Mouse (Mus musculus) adrenal gland, adult (tissue): ENCODE measurements around the gene B4galt7.
A peak's percentile ranks its signal among the peaks of the same experiment; 100 is the strongest.

Experiments
- DNase-seq, 2 experiments: peaks; one replicate each; pipeline ENCODE4 v3.0.0; 2022 to 2023; ENCODE audit warnings: low spot score in 1 of 2; ENCODE audit not compliant: inconsistent age in 2 of 2

B4galt7 gene

DNA sequence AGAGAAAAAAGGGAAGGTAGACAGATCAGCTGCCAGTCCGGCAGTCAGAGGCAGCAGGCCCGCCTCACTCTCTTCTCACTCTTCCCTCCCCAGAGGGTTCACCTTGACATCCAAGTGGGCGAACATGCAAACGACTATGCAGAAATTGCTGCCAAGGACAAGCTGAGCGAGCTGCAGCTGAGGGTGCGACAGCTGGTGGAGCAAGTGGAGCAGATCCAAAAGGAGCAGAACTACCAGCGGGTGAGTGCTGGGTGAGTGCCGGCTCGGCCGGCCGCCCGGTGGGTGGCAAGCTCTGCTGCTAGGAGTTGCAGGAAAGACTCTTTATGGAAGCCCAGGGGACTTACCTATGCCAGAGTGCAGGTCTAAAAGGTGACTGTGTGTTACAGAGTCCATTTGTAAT, 4.3 kb upstream of the B4galt7 start:
- DNase-seq = peak; percentile 64 to 80

DNA sequence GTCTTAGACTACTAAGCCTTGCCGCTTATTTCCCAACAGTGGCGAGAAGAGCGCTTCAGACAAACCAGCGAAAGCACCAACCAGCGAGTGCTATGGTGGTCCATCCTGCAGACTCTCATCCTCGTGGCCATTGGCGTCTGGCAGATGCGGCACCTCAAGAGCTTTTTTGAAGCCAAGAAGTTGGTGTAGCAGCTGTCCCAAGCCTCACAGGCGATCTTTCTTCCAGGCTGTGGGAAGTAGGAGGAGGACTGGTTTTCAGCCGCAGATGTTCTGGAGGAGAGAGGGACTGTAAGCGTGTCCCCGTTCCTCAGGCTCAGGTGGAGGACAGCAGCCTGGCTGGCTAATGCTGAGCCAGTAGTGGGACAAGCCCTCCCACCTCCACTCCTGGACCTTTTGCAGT, 2.9 kb upstream of the B4galt7 start:
- no peak for DNase-seq

DNA sequence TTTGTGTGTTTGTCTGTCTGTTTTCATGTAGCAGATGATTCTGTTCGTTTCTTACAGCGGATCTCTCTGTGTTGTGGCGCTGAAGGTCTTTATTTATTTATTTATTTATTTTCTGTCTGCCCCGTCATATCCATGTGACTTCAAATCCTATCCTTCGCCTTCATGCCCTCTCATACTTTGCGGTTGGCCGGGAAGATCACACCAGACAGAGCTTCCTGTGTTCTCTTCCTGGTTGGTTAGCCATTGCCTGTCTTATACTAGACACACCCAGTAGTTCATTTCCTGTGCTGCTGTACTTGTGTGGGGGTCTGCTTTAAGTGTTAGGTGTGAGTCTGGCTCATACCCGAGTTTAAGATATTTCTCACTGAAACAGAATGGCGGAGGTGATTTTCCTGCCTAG, 961 bp downstream of the B4galt7 start:
- DNase-seq = peak in 1 of 2 experiments; percentile 53

DNA sequence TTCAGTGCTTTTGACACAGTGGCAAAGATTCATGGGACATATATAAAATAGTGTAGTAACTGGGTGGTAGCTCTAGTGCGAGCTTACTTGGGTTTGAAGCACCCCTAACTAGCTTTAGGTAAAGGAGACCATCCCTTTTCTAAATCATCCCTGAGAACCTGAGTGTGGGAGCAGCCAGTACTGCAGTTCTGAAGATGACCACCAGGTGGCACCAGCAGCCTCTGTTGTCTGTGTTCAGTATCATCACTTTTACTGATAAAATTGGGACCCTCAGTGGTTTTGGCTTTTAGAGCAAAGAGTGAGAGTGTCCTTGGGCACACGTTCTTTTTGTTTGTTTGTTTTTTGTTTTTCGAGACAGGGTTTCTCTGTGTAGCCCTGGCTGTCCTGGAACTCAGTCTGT, 1.9 kb downstream of the B4galt7 start:
- DNase-seq = peak; percentile 68 to 93

DNA sequence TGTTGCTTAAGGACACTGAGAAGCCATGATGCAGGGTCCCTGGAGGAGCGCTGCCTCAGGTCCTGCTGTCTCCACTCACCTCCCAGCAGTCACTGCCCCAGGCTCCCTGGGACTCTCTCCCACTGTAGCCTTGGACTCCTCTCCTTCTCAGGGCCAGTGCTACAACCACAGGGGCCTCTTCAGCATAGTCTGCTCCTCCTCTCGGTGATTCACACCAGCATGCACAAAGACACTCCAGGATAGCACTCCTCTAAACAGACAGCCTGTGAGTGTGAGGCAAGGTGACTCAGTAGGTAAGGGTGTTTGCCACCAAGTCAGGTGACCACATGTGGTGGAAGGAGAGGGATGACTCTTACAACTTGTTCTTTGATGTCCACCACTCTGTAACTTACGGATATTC, 4.9 kb downstream of the B4galt7 start:
- DNase-seq = peak in 1 of 2 experiments; percentile 61

DNA sequence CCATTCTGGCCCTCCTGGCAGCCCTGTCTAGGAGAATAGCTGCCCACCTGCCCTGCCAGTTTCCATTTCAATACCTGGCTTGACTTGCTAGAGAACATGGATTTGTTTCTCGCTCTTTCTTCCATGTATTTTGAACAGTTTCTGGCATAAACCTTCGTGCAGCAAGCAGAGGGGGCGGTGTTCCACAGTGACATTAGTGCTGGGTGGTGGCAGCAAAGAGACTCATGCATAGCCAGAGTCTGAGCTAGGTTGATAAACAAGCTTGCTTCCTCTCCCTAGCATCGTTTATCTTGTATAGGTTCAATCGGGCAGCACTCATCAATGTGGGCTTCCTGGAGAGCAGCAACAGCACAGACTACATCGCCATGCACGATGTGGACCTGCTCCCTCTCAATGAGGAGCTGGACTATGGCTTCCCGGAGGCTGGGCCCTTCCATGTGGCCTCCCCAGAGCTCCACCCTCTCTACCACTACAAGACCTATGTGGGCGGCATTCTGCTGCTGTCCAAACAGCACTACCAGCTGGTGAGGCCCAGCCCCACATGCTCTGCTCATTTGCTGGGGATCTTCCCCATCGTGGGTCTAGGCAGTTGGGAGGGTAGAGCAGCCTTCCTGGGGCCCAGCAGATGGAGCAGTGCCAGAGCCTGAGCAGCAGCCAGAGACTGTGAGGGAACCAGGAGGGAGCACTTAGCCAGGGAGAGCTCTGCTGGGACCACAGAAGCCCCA, 7.4 kb downstream of the B4galt7 start:
- no peak for DNase-seq

DNA sequence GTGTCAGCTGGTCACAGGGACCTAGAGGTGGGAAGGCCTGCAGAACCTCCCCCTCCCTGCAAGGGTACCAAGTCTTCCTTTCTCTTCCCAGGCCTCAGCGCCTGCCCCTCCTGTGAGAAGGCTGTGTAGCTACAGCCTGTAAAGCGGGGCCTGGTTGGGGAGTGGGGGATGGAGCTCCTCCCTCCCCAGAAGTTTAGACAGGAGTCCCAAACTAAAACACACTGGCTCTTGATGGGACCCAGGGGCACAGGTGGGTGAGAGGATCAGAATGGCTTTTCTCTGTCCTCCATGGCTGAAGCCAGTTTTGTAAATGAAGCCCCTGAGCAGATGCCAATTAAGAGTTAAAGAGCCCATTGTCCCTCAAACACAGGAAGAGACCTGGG, 7.9 kb downstream of the B4galt7 start:
- peak in 1 of 2 experiments; percentile 16 for DNase-seq

DNA sequence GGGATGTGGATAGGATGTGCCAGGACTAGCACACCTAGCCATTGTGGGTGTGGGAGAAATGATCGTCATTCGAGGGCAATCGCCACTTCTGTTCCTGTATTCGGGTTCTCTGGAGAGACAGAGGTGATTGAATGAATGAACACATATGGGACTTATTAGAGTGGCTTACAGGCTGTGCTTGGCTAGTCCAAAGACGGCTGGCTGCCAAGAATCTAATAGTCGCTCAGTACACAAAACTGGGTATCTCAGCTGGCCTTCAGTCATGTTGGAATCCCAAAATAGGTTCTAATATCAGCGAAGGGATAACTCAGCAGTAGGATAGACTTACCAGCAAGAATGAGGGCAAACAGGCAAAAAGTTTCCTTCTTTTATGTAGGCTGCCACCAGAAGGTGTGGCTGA, 12.3 kb downstream of the B4galt7 start:
- DNase-seq = no peak

DNA sequence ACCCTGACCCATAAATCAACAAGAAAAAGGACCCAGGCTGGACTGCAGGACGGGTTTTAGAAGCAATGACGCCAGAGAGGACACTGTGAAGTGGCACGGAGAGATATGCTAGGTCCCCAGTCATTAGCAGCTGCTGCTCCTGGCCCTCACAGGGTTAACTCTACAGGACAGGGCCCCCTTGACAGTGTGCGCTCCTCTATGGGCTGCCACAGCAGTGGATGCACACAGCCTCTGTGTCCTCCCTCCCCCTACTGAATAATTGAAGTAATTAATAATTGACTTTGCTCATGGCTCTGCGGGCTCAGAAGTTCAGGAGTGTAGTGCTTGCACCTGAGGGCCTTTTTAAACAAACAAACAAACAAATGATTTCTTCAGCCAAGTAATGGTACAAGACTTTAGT, 13.8 kb downstream of the B4galt7 start:
- DNase-seq = no peak

DNA sequence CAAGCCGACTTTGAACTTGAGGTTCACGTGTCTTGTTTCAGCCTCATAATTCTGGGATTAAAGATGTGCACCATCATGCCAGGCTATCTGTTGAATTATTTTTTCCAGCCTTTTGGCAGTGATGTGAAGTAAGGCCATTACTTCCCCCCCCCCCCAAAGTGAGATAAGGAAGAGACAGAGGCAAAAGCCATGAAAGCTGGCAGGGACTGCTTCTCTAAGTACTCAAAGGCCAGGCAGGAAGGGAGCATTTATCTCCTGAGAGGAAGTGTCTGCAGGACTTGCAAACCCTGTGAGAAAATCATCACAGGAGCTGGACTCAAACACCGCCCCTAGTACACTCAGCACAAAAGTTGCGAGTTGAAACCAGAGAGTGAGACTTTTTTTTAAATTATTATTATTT, 19.6 kb downstream of the B4galt7 start:
- no peak for DNase-seq

DNA sequence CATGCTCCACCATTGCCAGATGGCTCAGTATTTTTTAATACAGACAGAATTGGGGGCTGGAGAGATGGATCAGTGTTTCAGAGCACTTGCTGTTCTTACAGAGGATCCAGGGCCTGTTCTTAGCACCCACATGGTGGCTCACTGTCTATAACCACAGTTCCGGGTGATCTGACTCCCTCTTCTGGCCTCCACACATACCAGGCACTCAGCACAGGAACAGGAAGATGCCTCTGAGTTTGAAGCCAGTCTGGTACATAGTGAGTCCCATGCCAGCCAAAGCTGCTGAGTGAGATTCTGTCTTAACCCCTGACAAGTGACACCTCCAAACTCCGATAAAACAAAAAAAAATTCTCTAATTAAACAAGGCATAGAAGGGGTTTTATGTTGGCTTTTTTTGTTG, 20.6 kb downstream of the B4galt7 start:
- DNase-seq = no peak

DNA sequence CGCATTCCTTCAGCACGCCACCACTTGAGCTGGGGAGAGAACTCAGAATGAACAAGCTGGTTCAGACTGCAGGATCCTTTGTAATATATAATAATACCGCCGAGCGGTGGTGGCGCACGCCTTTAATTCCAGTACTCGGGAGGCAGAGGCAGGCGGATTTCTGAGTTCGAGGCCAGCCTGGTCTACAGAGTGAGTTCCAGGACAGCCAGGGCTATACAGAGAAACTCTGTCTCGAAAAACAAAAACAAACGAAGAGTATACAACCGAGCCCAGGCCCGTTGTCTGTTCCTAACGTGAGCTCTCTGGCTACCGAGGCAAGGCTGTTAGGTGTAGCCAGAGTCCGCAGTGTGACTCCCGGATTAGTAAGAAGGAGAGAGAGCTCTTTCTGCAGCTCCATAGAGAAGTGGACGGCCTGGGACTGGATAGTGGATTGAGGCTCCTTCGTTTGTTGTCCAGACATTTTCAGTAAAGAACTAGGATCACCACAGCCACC, 22.5 kb downstream of the B4galt7 start:
- peak in 1 of 2 experiments; percentile 23 for DNase-seq

DNA sequence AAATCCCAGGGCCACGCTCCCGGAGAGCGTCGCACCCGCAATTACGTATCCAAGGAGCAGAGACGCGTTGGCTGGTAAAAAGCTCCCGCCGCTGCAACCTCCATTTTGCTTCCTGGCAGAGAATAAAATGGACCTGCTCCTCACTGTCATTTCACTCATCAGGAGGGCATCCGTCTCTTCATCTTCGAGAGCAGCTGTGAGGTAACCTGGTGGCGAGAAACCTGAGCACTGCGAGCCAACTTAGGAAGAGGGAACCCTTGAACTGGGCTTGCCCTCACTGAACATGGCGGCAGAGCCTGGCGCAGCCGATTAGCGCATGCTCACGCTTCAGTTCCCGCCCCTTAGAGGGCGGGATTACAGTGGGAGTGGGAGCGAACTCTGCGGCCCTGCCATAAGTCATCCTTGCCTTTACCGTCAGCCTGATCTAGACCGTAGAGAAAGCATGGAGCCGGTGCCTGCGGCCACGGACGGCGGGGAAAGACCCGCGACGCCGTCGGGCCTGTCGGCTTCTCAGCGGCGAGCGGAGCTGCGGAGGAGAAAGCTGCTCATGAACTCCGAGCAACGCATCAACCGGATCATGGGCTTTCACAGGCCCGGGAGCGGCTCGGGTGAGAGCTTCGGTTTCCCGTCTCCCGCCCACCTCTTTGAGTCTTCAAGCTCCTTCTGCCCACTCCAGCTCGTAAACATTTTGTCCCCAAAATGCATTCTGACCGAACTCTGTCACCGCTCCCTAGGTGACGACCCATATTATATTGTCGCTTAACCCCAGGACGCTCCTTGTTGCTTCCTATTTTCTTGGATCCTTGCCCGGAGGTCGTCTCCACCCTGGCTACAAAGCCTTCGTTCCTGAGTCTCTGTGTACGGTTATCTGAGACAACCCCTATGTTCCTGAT, 23.2 kb downstream of the B4galt7 start, which contains the start of gene Caml:
Caml (plus strand) TSS at position 357 of the 893 bp plus-strand sequence.
- DNase-seq = peak; percentile 93 to 98

DNA sequence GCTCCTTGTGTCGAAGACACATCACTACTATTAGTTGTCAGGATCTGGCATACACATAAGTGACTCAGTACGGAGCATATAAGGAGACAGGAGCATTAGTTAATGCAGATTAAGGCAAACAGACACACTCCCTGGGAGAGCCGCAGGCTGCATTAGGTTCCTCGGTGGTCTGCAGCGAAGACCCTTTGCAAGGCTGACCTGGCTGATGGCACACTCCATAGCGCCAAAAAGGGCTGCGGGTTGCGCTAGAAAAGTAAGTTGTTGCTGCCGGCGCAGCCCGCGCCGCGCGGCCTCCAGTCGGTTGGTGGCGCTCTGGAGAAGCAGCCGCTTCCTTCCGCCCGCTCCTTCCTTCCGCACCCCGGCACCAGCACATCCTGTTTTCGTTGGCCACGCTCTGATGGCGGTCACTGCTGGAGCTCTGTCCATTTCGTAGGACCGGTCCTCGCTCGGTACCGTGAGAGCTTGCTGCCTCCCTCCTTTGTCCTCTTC, 35.0 kb downstream of the B4galt7 start, which contains the start of gene Ddx46:
Ddx46 (plus strand) TSS at position 389 of the 489 bp plus-strand sequence.
- DNase-seq = peak; percentile 90 to 95

DNA sequence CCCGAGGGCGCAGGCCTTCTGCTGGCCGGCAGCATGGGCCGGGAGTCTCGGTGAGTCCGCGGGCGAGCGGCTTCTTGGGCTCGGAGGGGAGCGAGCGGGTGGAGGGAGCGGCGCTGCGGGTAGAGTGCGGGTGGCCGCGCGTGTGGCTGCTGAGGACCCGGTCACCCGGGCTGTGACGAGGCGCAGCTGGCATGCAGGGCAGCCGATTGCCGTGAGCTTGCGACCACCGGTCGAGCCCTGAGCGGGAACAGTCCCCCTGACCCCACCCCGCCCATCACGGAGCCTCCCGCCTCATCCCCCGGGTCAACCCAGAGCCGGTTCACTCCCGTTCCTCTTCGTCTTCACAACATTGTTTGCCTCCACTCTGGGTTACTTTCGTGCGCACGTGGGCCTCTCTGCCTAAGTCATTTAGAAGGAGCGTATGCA, 35.5 kb downstream of the B4galt7 start:
- no peak for DNase-seq

DNA sequence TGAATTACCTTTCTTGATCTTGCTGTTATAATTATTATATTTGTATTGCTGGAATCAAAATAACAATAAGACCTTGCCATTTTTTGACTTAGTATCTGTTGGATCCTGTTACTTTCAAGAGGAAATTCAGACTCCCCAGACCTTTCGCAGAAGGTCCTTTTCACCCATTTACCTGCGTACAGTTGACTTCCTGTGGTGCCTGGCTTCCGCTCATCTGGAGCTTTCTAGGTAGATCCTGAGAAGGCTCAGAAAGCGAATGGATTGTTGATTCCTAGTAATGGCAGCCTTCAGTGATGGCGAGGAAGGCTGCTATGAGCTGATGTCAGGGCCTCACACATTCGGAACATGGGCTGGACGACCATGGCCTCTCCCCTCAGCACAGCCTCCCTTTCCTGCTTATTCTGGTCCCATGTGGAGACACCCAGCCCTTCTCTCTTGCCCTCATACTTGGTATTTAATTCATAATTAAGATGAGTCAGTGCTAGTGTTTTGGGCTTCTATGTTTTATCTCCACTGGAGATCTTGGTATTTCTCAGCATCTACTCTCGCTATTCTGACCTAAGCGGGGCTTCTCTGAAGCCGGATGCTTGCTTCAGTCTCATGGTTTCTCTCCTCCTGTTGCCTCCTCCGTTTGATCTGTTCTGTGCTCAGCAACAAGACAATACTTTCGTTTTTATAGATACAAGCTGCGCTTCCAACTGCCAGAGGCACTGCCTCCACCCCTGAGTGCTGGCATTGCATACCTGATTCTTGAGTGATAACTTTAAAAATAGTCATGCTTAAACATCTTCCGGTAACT, 36.7 kb downstream of the B4galt7 start:
- no peak for DNase-seq

DNA sequence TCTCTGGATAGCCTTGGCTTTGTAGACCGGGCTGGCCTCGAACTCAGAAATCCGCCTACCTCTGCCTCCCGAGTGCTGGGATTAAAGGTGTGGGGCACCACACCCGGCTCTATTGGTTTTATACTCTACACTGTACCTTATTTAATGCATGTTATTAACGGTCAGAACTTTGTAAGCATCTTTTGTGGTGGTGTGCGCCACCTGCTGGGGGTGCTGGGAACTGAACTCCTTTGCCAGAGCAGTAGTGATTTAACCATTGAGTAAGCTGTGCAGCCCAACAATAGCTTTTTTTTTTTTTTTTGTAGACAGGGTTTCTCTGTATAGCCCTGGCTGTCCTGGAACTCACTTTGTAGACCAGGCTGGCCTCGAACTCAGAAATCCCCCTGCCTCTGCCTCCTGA, 40.8 kb downstream of the B4galt7 start:
- DNase-seq = peak; percentile 71 to 92

DNA sequence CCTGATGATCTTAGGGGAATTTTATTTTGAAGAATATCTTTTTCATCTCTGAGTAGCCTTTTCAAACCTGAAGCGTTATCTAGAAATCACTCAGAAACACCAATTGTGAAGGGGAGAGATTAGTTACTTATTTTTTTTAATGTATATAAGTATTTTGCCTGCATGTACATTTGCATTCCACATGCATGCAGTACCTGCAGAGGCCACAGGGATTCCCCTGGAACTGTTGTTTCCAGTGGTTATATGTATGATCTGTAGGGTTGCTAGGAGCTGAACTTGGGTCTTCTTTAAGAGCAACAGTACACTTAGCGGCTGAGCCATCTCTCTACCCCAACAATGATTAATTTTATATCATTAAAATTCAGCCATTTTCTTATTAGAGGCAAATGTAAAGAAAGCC, 44.8 kb downstream of the B4galt7 start:
- DNase-seq = no peak

DNA sequence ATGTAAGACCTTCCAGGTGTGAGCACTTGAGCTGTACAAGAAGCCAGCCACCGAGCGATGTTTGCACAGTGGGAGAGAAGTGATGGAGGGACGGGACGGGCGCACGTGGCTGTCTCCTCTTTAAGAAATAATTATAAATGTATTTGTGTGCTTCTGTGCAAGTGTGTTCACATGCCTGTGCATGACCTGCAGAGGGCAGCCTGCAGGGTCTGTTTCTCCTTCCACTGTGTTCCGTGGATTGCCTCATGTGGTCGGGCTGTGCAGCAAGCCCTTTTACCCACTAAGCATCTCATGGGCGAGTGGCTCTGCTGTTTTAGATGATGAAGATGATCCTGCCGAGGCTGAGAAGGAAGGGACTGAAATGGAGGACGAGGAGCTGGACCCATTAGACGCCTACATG, 50.4 kb downstream of the B4galt7 start:
- no peak for DNase-seq

DNA sequence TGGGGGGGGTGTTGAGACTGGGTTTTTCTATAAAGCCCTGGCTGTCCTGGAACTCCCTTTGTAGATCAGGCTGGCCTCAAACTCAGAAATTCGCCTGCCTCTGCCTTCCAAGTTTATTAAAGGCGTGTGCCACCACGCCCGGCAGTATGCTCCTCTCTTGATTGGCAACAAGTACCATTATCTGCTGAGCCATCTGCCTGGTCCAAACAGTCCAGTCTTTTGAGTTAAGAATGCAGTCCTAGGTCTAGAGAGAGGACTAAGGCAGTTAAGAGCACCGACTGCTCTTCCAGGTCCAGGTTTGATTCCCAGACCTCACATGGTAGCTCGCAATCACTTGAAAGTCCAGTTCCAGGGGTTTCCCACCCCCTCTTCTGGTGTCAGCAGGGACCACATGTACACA, 51.3 kb downstream of the B4galt7 start:
- no peak for DNase-seq
